Mouse (Mus musculus) embryonic fibroblast, embryonic 13.5 days (primary cell): Measurements from ENCODE around the gene Tnk2.

Experiments used
- CTCF ChIP-seq: IDR thresholded peaks from 2 replicates; pipeline ENCODE4 v1.5.1; 2011; ENCODE audit warnings: mild to moderate bottlenecking, control low read depth, low read length, moderate library complexity, borderline replicate concordance; ENCODE audit not compliant: insufficient read depth
- POLR2A ChIP-seq: IDR thresholded peaks from 2 replicates; pipeline ENCODE4 v1.6.1; 2011; ENCODE audit warnings: low read depth, mild to moderate bottlenecking, control low read depth, low read length, moderate library complexity

GRCm38 (mm10) chr16:32628140-32628539 is 15.5 kb upstream of the Tnk2 start:
- TF ChIP-seq POLR2A, result no peak
- no peak for TF ChIP-seq CTCF
